Mouse (Mus musculus) hematopoietic stem cell, adult 5-6 weeks (primary cell): ENCODE data around the gene Klhdc8a. TPM values are rescaled to one million over a fixed set of nuclear protein-coding genes. Genes with fewer than 3 reads are reported as not detected.

Experiments used
- ATAC-seq, 2 experiments: fragments of 125-278 bp in 1 of 2; replicated peaks in 1 of 2; 2 replicates each; pipeline ENCODE4 v1.8.0; 2016 to 2017; ENCODE audit warnings: inconsistent platforms in 2 of 2, mild to moderate bottlenecking in 2 of 2, moderate number of reproducible peaks in 2 of 2, low read depth in 1 of 2, moderate TSS enrichment in 1 of 2; ENCODE audit not compliant: low FRiP score in 2 of 2, poor library complexity in 2 of 2, severe bottlenecking in 2 of 2, insufficient read depth in 1 of 2, low TSS enrichment in 1 of 2
- total RNA-seq: library from RNA; stranded (forward); fragments of 172-1452, 232-1000 nt; gene quantifications from 2 replicates; pipeline ENCODE4 v1.2.3, GENCODE M21; 2017

The Klhdc8a gene
- total RNA-seq, 1 experiment from 2014 or later, result not detected

DNA sequence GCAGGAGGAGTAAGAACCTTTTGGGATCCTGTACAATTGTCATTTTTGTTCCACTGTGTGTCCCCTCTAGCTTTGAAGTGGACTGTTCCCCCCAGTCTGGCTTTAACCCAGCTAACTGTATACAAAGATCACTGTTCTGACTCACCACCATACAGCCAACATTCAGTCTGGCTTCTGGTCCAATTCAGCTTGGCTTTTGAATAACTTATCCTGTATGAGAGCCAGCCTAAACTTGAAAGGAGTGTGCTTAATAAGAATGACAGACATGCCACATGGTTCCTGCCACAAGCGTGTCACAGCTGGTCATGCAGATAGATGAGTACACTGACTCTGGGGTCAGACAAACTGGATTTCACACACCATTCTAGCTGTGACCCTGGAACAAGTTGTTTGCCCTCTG lies 11.7 kb upstream of the Klhdc8a start:
- no peak for ATAC-seq

DNA sequence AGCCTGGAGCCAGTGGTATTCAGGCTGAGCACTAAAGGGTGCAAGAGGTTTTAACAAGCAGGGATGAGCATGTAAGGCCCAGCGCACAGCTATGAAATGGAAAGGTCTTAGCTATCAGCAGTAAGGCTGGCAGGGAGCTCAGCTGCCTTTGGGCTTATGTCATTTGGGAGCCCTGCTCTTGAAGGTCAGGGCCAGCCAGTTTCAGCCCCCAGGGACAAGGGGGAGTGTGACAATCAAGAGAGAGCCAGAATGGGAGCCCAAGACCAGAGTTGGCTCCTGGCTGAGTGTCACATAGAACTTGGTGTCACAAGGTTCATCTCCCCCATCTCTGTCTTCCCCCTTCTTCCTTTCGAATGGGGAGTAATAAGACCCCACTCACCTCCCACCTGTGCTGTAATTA lies 11.0 kb upstream of the Klhdc8a start:
- ATAC-seq, result no peak

DNA sequence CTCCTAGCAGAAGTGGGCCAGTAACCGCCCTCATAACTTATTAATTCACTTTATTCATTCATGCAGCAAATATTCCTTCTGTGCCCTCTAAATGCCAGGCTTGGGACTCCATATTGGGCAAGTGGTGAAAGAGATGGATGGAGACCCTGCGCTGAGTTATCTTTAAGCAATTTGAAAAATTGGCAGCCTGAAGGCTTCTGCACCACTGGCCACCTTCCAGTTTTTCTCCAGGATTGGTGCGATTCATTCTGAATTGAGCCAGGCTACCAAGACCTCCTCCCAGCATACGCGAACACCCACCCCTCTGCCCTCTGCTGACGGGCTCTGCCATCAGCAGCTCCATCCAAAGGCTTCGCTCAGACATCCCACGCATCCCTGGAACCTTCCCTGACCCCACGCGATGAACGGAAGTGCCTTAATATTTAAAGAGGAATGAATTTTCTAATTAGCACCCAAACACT lies 10.4 kb upstream of the Klhdc8a start:
- ATAC-seq, result no peak

DNA sequence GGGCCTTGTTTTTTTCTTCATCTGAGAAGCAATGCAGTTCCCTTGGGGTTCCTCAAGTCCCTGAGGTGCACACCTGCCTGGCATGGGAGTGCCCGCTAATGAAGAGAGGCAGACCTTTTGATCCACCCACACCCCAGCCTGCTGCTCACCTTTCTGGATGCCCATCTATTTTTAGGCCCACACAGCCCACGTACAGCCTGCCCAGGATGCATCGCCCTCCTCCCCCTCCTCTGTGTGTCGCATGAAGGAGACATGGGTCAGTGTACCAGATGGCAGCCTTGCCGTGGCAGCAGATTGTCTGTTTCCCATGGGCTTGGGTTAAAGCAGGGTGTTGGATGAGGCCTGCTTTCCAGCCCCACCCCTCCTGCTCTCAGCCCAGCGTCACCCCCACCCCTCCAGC lies 8.5 kb upstream of the Klhdc8a start:
- no peak for ATAC-seq

DNA sequence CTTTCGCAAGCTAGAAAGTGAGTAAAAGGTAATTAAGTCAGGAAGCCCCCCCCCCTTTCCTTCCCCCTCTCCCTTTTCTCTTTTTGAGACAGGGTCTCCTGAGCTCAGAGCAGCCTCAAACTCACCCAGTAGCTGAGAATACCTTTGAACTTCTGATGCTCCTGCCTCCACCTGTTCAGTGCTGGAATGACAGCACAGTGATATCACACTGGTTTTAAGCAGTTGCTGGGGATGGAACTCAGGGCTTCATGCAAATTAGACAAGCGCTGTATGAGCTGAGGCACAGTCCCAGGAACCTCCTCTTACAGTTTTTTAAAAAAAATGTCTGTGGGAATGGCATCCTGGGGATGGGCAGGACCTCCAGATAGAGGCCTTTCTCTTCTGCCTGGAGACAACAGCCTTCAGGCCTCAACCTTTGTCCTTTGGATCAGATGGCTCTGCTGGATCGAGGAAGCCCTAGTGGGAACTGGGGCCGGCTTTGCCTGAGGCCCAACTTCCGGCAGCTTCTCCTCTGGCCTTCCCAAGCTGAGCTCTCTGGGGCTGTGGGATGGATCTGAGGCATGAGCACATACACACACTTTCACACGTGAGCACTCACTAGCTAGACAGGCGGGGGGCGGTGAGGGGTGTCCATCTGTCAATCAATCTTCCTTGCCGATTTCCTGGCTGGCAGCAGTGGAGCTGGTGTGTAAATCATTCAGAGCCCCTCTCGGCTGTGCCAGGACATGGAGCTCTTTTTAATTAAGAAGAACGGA lies 7.3 kb upstream of the Klhdc8a start:
- ATAC-seq, result no peak

DNA sequence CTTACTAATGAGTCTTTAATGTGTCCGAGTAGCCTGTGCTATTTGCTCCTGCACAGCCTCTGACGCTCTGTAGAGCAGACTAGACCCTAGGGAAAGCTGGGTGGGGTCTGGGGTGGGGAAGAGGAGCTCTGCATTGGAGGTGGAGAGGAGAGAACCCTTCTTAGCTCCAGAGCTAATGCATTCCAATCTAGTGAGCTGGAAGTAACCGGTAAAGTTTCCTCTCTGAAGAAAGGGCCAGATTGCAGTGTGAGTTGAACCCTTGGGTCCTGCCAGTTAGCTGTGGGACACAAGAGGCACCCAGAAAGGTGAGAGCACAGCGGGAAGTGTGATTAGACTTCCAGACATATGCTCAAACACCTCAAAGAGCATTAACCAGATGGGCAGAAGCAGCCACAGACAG lies 6.7 kb upstream of the Klhdc8a start:
- no peak for ATAC-seq

DNA sequence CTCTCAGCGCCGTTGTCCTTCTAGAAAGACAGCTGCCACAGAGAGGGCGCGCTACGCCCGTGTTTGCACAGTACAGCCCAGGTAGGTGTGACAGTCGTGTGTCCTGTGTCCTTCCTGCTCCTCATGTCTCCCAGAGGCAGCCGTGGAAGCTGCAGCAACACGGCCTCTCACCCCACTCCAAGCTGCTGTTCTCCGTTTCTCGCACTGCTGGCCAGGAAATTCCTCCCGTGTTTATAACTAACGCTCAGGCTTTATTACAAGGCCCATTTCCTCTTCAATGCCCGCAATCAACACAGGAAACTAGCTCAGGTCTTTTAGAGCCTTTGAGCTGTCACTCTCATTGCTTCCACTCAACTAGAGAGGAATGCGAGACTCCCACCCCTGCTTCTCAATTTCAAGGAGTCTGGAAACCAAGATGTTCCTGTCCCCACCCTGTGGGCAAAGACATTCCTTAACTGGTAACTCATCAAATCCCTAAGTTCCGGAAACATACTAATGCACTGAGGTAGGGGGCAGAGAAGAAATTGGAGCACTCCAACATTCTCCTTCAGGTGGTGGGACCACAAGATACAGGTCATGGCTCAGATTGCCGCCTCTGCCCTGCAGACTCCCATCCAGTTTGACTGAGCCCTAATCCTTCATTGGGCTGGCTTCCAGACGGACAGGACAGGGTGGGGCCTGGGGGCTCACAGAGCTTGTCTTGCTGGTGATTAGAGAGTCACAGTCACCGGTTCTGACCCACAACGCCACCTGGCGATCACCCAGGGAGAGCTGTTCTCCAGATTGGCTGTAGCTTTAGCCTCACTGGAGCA lies 5.9 kb upstream of the Klhdc8a start:
- peak; percentile 23 to 29; a peak in 3 of 4 replicates for ATAC-seq

DNA sequence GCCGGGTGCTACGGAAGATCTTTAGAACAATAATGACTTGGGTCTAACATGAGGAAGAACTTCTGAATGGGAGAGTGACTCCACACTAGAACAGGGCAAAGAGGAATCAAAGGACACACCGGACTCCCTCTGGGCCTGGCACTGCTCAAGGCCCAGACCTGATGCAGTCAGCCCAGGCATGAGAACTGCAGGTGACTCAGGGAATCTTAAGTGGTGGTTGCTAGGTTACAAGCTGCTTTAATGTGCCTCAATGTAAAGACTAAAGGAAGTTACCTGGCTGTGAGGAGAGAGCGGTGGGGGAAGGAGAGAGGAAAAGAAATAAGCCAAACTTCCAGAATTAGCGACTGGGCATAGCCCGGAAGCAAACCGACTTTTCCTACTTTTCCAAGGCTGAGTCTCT lies 2.9 kb upstream of the Klhdc8a start:
- no peak for ATAC-seq

DNA sequence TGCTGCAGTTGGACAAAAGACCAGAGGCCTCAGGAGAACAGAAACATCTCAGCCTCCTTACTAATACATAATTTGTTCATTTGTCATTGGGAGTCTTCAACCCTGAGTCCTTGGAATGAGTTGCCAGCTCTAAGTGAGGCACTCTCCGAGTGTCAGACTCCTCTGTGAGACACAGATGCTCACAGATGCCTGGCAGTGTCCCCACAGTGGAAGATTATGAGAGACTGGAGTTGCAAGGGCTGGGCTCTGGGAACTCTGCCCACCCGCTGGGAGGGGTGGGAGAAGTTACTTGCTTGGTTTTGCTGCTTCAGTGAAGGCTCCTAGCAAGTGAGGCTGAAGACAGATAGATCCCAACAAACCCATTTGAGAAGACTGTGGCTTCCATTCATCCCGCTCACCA lies 2.4 kb upstream of the Klhdc8a start:
- ATAC-seq, result no peak

DNA sequence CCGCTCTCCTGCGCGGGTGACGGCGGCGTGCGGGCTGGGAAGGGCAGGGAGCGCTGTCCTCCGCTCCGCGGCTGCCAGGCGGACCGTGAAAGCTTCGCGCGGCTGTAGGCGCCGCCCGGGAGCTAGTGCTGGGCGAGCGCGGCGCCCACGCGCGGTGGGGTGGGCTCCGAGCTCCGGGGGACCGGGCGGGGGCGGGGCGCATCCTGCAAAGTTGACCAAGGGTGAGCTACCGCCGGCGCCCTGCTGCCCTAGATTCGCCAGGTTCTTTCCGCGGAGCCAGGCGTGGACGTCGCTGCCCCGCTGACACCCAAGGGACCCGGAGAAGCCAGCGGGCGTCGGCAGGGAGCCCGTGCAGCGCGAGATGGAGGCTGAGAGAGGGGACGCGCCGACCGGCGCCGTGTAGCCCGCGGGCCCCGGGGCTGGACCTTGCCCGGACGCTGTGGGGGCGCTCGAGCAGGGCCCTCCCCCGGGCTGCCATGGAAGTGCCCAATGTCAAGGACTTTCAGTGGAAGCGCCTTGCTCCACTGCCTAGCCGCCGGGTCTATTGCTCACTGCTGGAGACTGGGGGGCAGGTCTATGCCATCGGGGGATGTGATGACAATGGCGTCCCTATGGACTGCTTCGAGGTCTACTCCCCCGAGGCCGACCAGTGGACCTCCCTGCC lies 507 bp downstream of the Klhdc8a start:
- 0 out of 4 replicates have a peak, but pooled peaks of 1 of the 2 experiments have one; percentile 6 for ATAC-seq

DNA sequence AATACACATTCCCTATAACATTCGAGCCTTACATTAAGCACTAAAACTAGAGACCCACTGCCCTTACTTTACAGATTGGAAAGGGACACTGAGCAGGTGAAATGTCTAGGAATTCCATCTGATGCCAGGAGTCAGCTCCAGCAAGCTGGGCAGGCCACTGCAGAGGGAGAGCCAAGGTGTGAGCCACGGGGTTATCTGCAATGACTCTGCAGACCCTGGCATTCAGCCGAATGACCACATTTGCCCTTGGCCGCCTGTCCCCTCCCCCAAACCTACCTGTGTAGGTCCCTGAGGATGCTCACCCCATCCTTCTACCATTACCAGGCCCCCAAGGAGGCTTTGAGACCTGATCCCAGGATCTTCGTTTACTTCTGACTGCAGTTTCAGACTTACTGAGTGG lies 1.3 kb downstream of the Klhdc8a start:
- no peak for ATAC-seq

DNA sequence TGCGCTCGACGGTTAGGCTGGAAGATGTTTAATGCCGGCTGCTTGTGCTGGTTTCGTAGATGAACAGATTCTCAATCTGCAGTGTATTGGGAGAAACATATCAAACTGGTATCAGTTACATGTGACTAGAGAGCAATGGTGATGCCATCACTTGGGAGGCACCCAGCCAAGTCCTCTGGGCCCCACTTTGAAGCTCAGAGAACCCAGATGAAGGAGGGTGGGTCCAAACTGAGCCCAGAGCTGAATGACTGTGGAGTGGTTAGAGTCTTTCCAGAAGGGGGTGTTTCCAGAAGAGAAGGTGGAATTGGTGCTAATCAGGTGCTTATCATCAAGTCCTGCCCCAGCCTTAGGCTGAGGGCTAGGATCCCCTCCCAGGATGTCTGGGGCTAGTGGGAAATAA lies 2.8 kb downstream of the Klhdc8a start:
- no peak for ATAC-seq

DNA sequence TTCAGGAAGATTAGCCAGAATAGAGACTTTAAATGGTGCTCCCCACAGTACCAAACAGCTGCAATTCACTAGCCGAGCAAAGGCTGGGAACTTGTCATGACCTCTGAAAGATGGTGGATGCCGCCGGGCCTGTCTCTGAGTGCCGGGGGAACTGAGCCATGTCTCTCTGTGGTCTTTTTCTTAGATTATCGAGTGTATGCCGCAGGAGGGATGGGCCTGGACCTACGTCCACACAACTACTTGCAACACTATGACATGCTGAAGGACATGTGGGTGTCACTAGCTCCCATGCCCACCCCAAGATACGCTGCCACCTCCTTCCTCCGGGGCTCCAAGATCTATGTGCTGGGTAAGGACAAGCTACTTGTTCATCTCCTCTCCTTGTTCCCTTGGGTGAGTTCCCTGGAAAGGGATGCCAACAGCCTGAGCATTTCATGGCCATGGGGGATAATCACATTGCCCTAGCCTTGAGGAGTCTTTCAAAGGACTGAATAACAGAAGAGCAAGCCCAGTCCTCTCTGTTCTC lies 4.0 kb downstream of the Klhdc8a start:
- no peak for ATAC-seq

DNA sequence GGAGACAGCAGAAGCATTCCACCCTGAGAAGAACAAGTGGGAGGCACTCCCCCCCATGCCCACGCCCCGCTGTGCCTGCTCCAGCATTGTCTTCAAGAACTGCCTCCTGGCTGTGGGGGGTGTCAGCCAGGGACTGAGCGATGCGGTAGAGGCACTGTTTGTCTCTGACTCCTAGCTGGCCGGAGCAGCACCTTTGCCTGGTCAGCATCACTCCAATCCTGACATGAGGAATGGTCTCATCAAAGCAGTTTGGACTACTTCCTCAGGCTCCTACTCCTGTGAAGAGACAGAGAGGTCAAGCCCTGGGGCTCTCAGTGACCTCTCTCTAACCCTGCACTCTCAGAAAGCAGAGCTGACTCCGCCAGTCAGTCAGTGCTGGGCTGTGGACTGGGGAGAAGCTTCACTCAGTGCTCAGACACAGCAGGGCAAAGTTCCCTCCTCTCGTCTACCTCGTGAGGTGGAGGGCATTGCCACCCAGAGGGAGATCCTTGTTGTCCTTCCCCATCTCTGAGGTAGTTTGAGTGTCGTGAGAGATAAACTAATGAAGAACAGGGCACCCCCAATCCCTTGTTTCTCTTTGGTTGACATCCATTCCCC lies 6.3 kb downstream of the Klhdc8a start:
- no peak for ATAC-seq

DNA sequence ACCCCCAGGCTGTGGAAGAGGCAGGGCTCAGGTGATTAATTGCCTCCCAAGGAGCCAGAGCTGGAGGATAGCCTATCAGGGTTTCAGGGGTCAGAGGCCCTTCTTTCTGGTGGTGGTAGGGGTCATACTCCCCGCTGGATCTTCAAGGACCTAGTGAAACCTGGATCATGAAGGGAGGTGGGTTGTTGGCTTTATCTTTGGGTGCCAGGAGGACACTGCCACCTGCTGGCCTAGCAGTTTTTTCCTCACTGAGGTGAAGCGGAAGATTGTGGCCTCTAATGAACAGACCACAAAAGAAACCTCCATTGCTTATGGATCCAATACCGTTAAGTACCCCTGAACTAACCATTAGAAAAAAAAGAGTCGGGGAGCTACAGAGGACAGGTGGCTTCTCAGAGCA lies 7.7 kb downstream of the Klhdc8a start:
- ATAC-seq, result peak; percentile 54 to 63; a peak in 2 of 4 replicates

DNA sequence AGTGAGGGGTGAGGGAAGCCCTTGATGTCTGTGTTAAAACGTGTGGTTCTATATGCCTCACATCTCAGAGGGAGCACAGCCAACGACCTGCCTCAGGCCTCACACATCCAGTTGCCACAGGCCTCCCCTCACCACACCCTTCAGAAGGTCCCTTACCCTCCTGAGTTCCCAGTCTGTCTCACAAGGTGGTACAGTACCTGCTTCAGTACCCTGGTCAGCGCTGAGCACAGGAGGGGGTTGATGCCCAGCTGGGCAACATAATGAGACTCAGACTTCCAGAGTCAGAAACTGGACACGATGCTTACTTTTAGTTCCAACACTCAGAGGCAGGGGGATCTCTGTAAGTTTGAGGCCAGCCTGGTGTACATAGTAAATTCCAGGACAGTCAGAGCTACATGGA lies 8.4 kb downstream of the Klhdc8a start:
- no peak for ATAC-seq

DNA sequence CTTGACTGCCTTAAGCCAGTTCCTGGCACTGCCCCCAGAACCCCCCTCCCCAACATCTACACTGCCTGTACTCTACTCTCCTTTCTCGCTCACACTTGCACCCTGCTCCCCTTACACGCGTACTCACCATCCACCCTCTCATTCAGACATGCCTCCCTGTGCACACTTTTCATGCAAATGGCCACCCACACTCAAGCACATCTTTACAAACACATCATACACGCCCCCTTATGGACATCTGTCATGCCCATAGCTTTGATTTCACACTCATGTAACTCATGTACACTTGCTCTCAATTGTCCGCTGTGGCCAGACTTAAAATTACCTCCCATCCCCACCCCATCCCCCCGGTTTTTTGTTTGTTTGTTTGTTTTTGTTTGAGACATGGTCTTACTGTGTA lies 9.5 kb downstream of the Klhdc8a start:
- ATAC-seq, result no peak

DNA sequence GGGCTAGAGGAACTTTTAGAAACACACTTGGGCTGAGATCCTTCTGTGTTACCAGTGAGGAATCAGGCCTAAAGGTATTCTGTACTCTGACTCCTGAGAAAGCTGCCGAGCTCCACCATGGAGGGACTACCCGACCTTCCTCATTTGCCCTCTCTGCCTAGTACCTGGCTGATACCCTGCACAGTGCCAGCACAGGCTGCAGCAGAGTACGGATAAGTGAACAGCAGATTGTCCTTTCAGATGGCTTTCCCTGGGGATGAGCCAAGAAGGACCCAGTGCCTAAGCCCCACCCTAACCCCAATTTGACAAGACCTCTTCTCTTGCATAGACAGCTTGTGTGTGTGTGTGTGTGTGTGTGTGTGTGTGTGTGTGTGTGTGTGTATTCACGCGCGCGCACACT lies 10.2 kb downstream of the Klhdc8a start:
- no peak for ATAC-seq
